In the genomic region with DNA sequence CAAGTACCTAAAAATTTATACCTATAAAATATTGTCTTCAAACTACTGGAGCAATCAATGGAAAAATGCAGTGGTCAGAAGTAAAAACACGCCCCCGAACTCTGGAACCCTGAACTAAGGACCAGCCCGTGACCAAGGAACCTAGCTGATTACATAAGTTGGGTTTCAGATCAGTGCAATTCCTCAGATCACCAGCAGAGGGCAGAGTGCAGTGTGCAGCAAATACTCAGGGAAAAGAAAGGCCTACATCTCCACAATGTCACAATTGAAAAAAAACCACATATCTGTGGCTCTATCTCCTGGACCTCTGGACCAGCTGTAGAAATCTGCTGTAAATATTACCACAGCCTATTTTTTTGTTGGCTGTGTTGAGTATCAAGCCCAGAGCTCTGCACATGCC, we compare ENCODE assay signal across 10 mouse cellular contexts. TPM values are rescaled to one million over a fixed set of nuclear protein-coding genes. Genes with fewer than 3 reads are reported as not detected.
DNase-seq lines count a peak whose midpoint lies in the region; ATAC-seq lines count a peak whose summit lies in the region.
"Had no signal": no experiment of that assay in that cellular context is flagged by ENCODE, and none has a peak within 500 bp of the region (broad histone marks: within the 10 kb centered on the region; RNA-seq: fewer than 3 reads in every experiment).

No protein-coding gene starts in this region.

- no peaks in the 10 kb centered on the region for H3K4me1 ChIP-seq in kidney, embryonic 14.5 days (ENCODE audit: control insufficient read depth, insufficient read depth, low read length)
- no peaks in the 10 kb centered on the region for H3K4me1 ChIP-seq in forebrain, embryonic 14.5 days (ENCODE audit: control insufficient read depth, insufficient read depth, low read length)
- H3K4me1 ChIP-seq in intestine, embryonic 15.5 days (replicated peaks), result no peaks in the 10 kb centered on the region
- H3K4me1 ChIP-seq in limb, embryonic 11.5 days (ENCODE audit: control insufficient read depth, insufficient read depth, low read length), result no peaks in the 10 kb centered on the region
- H3K4me1 ChIP-seq: embryonic facial prominence, embryonic 12.5 days; neural tube, embryonic 12.5 days had no signal

- no peak overlapping the region for H3K9ac ChIP-seq in kidney, embryonic 14.5 days (ENCODE audit: low read depth, low read length)
- no peak overlapping the region for H3K9ac ChIP-seq in forebrain, embryonic 14.5 days (ENCODE audit: low read length)
- no peak overlapping the region for H3K9ac ChIP-seq in intestine, embryonic 15.5 days
- H3K9ac ChIP-seq in limb, embryonic 11.5 days (ENCODE audit: low read length), result no peak overlapping the region
- H3K9ac ChIP-seq: embryonic facial prominence, embryonic 12.5 days; neural tube, embryonic 12.5 days had no signal

- no peak for ATAC-seq in kidney, embryonic 14.5 days (ENCODE audit: low FRiP score, low TSS enrichment)
- ATAC-seq in forebrain, embryonic 14.5 days, result peak; percentile 44; the same call in 1 of the 2 replicates
- ATAC-seq in intestine, embryonic 15.5 days, result peak; percentile 43; the same call in 1 of the 2 replicates
- no peak for ATAC-seq in limb, embryonic 11.5 days (ENCODE audit: insufficient number of reproducible peaks, low FRiP score, low TSS enrichment, low read depth)
- ATAC-seq in neutrophil, adult 5-6 weeks (ENCODE audit: extremely low read depth, insufficient number of reproducible peaks, low FRiP score, poor library complexity, severe bottlenecking), result peak; percentile 74; the same call in 1 of the 2 replicates

- H3K36me3 ChIP-seq in kidney, embryonic 14.5 days (ENCODE audit: control insufficient read depth, insufficient read depth, low read length), result peaks cover 15% of the 10 kb centered on the region
- peaks cover 22% of the 10 kb centered on the region; the same call in 1 of the 2 replicates for H3K36me3 ChIP-seq in forebrain, embryonic 14.5 days (ENCODE audit: control insufficient read depth, insufficient read depth, low read length)
- H3K36me3 ChIP-seq in intestine, embryonic 15.5 days, result peaks cover 11% of the 10 kb centered on the region; the same call in 1 of the 2 replicates
- peaks cover 10% of the 10 kb centered on the region for H3K36me3 ChIP-seq in limb, embryonic 11.5 days (ENCODE audit: control insufficient read depth, insufficient read depth, low read length)

- H3K4me3 ChIP-seq in kidney, embryonic 14.5 days (ENCODE audit: low read length), result no peak overlapping the region
- H3K4me3 ChIP-seq in forebrain, embryonic 14.5 days (ENCODE audit: low read depth, low read length), result no peak overlapping the region
- no peak overlapping the region for H3K4me3 ChIP-seq in intestine, embryonic 15.5 days (replicated peaks)
- no peak overlapping the region for H3K4me3 ChIP-seq in limb, embryonic 11.5 days (ENCODE audit: low read depth, low read length)
- H3K4me3 ChIP-seq: embryonic facial prominence, embryonic 12.5 days; neural tube, embryonic 12.5 days had no signal

- peak; percentile 84 for DNase-seq in kidney, adult 11 months
- DNase-seq in c-Kit-negative CD71-positive TER-119-positive erythroid progenitor cells, embryonic 14.5 days (ENCODE audit: low read depth, low spot score), result peak; percentile 56
- DNase-seq in forebrain, embryonic 14.5 days (ENCODE audit: low spot score), result peak; percentile 86
- DNase-seq in limb, embryonic 11.5 days (ENCODE audit: low spot score), result peak; percentile 87
- peak; percentile 29 to 48 for DNase-seq in thymus, adult 18-20 months

- WGBS in kidney, embryonic 14.5 days, result 38% methylated on average over 3 of the region's 3 CpGs
- WGBS in forebrain, embryonic 14.5 days, result 35% methylated on average over 3 of the region's 3 CpGs
- WGBS in intestine, embryonic 15.5 days, result 33% methylated on average over 3 of the region's 3 CpGs
- 45% methylated on average over 3 of the region's 3 CpGs for WGBS in limb, embryonic 11.5 days

- no peak overlapping the region for H3K4me2 ChIP-seq in kidney, embryonic 14.5 days (replicated peaks; ENCODE audit: low read depth, low read length)
- no peak overlapping the region for H3K4me2 ChIP-seq in forebrain, embryonic 14.5 days (ENCODE audit: low read length)
- H3K4me2 ChIP-seq in intestine, embryonic 15.5 days (replicated peaks), result no peak overlapping the region
- no peak overlapping the region for H3K4me2 ChIP-seq in limb, embryonic 11.5 days (ENCODE audit: low read depth, severe bottlenecking)
- H3K4me2 ChIP-seq: embryonic facial prominence, embryonic 12.5 days; neural tube, embryonic 12.5 days had no signal

- H3K27me3 ChIP-seq in kidney, embryonic 14.5 days (ENCODE audit: control insufficient read depth, insufficient read depth, low read length), result no peaks in the 10 kb centered on the region
- no peaks in the 10 kb centered on the region for H3K27me3 ChIP-seq in forebrain, embryonic 14.5 days (replicated peaks; ENCODE audit: control insufficient read depth, insufficient read depth, low read length)
- H3K27me3 ChIP-seq in intestine, embryonic 15.5 days (replicated peaks), result no peaks in the 10 kb centered on the region
- H3K27me3 ChIP-seq in limb, embryonic 11.5 days (ENCODE audit: control insufficient read depth, insufficient read depth, low read length), result no peaks in the 10 kb centered on the region
- H3K27me3 ChIP-seq: embryonic facial prominence, embryonic 12.5 days; neural tube, embryonic 12.5 days had no signal

- H3K9me3 ChIP-seq in kidney, embryonic 14.5 days (ENCODE audit: control insufficient read depth, low read length), result no peaks in the 10 kb centered on the region
- no peaks in the 10 kb centered on the region for H3K9me3 ChIP-seq in forebrain, embryonic 14.5 days (replicated peaks; ENCODE audit: control insufficient read depth, low read length)
- H3K9me3 ChIP-seq in intestine, embryonic 15.5 days, result no peaks in the 10 kb centered on the region
- H3K9me3 ChIP-seq in limb, embryonic 11.5 days (ENCODE audit: control insufficient read depth, low read length), result no peaks in the 10 kb centered on the region; the same call in 1 of the 2 replicates
- H3K9me3 ChIP-seq: embryonic facial prominence, embryonic 12.5 days; neural tube, embryonic 12.5 days had no signal

- H3K27ac ChIP-seq in kidney, embryonic 14.5 days (ENCODE audit: low read depth, low read length), result no peak overlapping the region
- no peak overlapping the region for H3K27ac ChIP-seq in forebrain, embryonic 14.5 days (ENCODE audit: low read depth, low read length)
- H3K27ac ChIP-seq in intestine, embryonic 15.5 days, result no peak overlapping the region
- no peak overlapping the region for H3K27ac ChIP-seq in limb, embryonic 11.5 days (replicated peaks; ENCODE audit: low read depth, low read length)
- H3K27ac ChIP-seq: embryonic facial prominence, embryonic 12.5 days; neural tube, embryonic 12.5 days had no signal

RNA-seq across cellular contexts. Expression of a gene that starts 13.1 kb away (rescaled TPM):
- 12.8 and 21.5 TPM in 2 replicates for polyA plus RNA-seq in kidney, embryonic 14.5 days (2014; fragmentation: Nextera tagmentation; extraction: Ambion mirVana)
- 7.2 and 7.6 TPM in 2 replicates for polyA plus RNA-seq in forebrain, embryonic 14.5 days (2014; fragmentation: Nextera tagmentation; extraction: Ambion mirVana)
- 11.0 TPM in 2 replicates for polyA plus RNA-seq in intestine, embryonic 15.5 days (2015; fragmentation: Nextera tagmentation; extraction: Ambion mirVana)
- 13.9 and 17.0 TPM in 2 replicates for polyA plus RNA-seq in limb, embryonic 11.5 days (2014; fragmentation: Nextera tagmentation; extraction: Ambion mirVana)
- 24.2 and 32.5 TPM in 2 replicates for total RNA-seq in neutrophil, adult 5-6 weeks (2017)

Comparison
In these comparisons a context has a peak if more than half of its experiments do, and no peak if none do; other contexts are left out.
1. ATAC-seq: peak in forebrain, embryonic 14.5 days (single experiment), intestine, embryonic 15.5 days (single experiment) and neutrophil, adult 5-6 weeks (single experiment); none in kidney, embryonic 14.5 days (single experiment) and limb, embryonic 11.5 days (single experiment).
2. Peak in every context shown above with its lines, with median percentiles within 50 percentile points of each other: DNase-seq.